Mouse (Mus musculus): ENCODE data around the gene Stx8. TPM values are rescaled to one million over a fixed set of nuclear protein-coding genes. Genes with fewer than 3 reads are reported as not detected.

Stx8 gene
- total RNA-seq, 2 experiments from 2014 or later = 29.0 to 36.6 TPM

DNA sequence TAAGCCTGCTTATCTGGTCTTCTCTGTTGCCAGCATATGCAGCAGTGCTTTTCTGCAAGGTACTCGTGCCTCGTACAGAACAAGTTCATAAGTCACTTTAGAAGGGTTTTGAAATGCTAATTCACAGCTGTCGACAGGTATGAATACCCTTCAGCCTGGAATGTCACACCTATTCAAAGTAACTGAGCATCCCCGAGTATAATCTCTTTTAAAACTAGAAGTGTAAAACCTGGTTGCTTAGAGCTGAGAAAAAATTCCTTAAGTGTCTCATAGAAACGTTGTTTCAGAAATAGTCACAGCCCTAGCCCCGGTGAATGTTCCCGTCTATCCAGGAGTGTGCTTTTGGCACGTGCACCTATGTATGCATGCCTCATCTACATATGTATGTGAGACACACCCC is 176.3 kb downstream of the Stx8 start:
- no peak for DNase-seq (ENCODE audit: low spot score in 2 of 2)

DNA sequence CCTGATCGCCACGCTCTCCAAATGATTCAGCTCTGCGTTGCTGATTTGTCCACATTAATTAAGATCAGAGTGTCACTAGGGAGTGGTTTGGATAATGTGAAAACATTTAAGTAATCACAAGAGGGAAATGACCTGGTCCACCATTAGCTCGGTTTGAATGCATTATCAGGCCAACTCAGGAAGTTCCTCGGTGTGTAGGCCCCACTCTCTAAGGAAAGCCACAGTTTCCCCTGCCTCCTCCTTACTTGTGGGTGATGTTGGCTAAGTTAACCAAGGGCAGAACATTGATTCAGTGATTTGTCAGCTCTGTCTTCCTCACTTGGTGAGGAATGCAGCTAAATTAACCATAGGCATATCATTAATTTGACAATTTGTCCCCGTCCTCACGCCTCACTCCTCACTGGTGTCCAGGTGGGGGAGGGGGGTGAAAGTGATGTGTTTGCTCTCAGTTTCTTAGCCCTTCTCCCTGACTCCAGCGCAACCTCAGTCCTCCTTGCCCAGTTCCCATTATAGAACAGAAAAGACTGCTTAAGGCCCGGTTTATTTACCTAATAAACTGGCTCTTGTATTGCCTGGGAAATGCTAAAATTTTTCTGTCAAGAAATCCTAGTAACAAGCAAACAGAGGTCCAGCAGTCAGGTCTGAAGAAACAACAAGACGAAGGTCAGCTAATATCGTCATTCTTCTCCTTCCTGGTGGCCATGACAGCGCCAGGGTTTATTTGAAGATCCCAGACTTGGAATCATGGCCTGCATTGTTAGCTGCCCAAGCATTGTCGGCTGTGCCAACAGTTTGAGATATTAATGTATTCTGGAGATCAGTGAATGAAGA is 178.5 kb downstream of the Stx8 start:
- DNase-seq (ENCODE audit: low spot score in 2 of 2) = no peak

DNA sequence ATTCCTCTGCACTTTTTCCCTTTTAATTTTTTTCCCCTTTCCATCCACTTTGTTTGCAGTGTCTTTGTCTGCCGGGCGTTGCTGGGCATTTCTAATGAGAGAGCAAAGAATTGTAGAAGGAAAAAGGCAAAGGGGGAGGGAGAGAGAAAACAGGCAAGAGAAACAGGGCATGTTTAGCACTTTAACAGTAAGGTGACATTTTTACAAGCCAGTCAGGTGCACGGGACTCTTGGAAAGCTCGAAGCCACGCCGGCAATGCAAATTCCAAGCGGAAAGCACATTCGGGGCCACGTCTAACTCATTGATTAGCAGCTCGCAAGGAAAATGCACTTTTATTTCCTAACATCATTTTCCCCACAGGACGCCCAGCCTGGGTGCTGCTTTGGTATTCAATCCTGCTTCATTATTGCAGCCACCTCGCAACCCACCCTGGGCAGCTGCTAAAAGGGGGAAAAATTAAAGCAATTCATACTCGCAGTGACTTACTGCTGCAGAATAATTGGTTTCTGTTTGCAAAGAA is 179.1 kb downstream of the Stx8 start:
- no peak for DNase-seq (ENCODE audit: low spot score in 2 of 2)

DNA sequence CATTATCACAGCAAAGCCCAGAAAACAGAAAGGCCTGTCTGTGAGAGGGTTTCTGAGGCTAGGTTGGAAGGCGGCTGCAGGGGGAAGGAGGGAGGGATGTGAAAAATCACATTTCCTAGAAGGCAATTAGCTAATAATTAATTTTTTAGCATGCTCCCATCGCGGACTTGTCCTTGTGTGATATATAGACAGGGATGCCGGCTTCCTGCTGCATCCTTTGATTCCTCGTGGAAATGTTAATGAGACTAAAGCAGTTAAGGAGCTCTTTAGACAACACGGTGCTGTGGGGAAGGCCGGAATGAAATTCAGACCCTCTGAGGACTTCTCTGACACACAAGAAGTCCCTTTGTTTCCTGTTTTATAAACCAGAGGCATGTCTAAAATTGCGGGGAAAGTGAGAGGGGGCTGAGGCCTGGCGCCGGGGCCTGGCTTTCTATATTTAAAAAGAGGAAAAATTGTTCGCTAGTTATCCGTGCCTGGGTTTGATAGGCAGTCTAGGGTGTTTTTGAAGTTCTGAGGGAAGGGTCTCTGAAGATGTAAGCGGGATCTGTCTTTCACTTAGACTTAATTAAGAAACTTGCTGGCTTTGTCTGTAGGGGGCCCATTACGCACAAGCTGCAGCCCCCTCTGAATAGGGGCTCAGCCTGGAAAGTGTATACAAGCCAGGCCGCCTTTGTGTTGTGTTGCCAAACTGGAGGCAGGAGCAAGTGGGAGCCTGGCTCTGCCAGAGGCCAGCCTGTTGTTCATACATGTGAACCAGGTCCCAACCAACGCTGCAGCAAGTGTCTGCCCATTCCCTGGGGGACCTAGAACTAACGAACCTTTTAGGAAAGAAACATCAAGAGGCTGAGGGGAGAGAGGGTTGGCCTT is 179.8 kb downstream of the Stx8 start:
- peak; percentile 32 to 51 for DNase-seq (ENCODE audit: low spot score in 2 of 2)

DNA sequence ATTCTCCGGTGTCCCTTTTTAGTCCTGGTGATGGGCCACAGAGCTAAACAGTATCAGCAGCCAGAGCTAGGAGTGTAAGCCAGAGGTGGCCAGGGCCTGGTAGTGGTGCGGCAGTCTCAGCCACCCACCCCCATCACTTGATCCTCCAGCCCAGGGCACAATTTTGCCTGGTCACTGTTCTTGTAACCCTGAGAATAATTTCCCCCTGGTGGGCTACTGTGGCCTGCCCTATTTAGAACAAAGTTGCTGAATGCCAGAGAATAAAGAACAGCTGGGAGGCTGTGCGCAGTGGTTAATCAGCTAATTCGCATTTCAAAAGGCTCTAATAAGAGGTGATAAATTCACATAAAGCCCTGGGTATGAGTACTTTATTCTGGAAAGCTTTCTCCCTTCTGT is 180.5 kb downstream of the Stx8 start:
- no peak for DNase-seq (ENCODE audit: low spot score in 2 of 2)

DNA sequence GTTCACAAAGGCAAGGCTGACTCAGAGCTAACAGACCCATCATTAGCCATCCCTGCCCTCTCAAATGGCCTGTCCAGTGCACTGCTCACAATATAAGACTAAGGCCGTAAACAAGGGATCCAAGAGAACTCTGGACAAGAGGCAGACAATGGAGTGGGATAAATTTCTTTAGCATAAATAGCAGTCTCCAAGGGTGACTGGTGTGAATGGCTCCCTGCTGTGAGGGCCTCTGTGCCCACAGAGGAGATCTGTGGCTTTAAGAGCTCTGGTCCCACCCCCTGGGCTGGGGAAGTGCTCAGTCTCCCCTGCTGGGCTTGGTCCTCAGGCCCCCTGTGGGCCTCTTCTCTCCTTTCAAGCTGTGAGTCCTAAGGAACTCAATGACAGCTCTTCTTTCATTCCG is 184.9 kb downstream of the Stx8 start:
- DNase-seq (ENCODE audit: low spot score in 2 of 2) = no peak

DNA sequence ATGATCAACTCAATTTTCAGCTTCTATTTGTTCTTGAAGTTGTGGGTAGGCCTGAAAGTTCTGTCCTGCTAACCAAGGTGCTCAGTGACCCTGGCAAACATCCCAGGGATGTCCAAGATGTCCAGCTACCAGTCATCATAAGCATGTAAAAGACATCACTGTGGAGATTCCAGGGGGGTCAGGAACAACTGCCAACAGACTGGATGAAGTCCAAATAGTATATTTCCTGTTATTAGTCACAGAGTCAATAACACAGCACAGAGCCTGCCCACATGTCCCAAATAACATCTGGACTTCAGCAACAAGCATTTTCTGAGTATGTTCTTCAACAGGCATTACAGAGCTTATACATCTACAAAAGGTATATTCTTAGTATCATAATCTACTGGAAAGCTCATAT is 189.8 kb downstream of the Stx8 start:
- DNase-seq (ENCODE audit: low spot score in 2 of 2) = no peak

DNA sequence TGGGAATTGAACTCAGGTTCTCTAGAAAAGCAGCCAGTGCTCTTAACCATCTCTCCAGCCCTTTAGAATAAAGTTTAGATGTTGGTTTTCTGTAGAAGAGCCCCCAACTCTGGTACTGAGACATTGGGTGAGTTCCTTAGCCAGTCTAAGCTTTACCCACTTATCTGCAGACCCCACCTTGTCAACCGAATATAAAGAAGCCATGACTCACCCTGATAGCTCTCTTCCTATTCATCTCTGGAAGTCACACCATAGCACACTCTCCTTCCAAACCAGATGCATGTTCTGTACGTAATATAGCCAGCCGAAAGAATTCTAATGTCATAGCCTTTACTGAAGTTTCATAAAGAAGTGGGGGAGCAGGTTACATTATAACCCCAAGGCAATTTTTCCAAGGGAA is 192.2 kb downstream of the Stx8 start:
- no peak for DNase-seq (ENCODE audit: low spot score in 2 of 2)

DNA sequence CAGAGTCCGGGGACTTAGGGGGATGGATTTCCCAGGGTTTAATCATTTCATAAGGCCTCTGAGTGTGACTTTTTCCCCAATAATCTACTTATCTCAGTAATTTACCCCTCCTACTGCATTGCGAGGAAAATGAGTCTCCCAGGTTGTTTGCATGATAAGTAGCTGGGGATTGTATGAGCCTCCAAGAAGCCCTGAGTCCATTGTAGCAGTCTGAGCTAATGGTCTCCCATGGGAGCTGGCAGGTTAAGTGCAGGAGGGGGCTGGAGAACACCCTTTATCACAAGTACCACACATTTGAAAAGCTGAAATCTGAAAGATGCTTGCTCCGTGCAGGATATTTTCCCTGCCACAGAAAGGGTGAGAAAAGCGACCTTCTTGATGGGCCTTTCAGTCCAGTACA is 193.9 kb downstream of the Stx8 start:
- no peak for DNase-seq (ENCODE audit: low spot score in 2 of 2)

DNA sequence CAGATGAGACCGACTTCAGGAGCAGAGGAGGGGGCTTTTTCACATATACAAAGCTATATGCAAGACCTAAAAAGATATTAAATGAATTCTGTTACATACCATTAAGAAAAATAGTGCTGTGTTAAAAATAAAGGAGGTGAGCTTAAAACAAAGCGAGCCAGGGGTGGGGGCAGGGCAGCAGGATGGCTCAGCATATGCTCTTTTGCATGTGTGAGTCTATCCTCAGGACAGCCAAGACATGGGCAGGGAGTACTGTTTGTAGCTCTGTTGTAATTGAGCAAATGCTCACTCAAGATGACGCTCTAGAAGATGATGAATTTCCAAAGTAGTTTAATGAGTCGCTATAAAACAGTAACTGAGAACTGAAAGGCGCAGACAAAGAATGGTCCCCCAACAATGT is 198.4 kb downstream of the Stx8 start:
- DNase-seq (ENCODE audit: low spot score in 2 of 2) = no peak

DNA sequence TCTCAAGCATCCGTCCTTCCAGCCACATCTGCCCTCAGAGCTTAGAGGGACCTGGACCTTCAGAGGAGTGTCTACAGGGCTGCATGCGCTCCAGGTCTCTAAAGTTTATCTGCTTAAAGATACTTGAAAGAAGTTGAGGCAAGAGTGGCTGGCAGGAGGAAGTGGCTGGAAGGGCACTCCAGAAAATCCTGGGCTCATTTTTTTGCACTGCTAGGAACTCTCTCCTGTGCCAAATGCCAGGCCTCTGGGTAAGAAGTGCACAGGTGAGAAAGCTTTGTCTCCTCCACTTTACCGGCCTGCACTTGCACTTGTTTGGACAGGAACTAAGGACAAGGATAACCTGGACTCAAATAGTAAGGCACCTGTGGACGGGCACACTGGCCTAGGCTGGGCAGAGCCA is 202.4 kb downstream of the Stx8 start:
- DNase-seq (ENCODE audit: low spot score in 2 of 2) = no peak

DNA sequence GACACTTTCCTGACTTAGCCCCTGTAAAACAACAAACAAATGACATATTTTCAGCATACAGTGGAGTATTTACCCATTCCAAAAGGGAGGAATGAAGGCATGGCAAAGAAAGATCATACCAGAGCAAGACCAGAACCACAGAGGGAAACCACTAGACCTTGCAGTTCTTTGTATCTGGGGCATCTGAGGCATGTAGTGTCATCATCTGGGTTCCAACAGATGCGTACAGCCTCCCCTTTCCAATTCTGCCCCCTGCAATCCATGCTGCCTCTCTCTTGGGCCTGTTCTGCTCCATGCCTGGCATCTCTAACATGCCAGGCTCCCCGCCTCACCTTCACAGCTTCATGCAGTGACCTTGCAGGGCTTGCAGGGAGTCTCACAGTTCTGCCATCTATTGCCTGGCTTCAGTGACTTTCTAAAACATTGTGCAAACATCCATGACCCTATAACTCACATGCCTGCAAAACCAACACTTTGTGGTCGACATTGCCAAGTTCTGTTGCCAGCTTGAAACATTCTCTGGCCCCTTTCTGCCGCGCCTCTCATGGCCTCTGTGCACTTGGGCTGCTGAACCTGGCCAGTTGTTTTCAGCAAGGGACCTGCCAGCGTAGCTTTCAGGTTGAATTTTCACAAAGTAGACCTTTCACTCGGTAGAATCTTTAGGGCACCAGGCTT is 206.1 kb downstream of the Stx8 start:
- no peak for DNase-seq (ENCODE audit: low spot score in 2 of 2)

DNA sequence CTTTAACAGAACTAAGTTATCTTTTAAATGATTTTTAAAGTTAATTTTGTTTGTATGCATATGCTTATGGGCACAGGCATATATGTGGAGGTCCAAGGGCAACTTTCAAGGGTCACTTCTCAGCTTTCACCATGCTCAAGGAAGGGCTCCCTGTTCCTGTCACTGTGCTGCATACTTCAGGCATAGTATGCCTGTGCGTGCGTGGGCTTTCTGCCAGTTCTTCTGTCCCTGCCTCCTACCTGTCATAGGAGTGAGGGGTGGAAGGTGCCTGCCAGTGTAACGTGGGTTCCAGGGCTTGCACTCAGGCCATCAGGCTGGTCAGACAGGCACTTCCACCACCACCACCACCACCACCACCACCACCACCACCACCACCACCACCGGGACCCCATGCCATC is 206.7 kb downstream of the Stx8 start:
- DNase-seq (ENCODE audit: low spot score in 2 of 2) = no peak

DNA sequence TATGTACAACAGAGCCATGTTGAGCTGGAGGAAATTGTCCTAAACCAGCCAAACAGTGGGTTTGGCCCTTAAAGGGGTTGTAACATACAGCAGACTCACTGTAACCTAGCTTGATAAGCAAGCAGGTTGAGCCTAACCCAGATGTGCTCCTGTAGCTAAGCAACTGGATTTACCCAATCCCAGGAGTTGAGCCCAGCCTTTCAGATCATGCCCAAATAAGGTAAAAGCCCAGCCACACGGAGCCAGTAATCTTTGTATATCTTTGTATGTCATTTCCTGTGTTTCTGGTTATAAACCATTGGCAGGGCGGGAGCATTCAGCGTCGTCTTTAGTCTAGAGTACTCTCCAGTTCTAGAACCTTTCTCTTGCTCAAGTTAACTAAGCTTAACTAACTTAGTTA is 210.6 kb downstream of the Stx8 start:
- DNase-seq (ENCODE audit: low spot score in 2 of 2) = no peak

DNA sequence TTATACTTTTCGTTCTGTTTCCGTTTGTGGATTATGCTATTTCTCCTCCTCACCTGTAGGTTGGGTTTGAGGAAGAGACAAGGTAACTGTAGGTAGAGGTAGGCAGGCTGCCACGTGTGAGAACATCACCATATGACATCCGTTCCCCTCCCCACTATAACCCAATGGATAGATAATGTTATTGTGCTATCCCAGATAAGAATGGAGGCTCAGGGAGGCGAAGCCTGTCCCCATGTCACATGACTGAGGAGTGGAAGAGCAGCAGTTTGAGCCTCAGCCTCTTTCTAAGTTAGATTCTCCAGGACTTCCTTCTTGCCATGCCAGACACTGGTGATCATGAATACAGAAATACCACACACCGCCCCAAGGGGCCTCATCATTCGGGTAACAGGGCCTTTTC is 211.4 kb downstream of the Stx8 start:
- DNase-seq (ENCODE audit: low spot score in 2 of 2) = no peak

DNA sequence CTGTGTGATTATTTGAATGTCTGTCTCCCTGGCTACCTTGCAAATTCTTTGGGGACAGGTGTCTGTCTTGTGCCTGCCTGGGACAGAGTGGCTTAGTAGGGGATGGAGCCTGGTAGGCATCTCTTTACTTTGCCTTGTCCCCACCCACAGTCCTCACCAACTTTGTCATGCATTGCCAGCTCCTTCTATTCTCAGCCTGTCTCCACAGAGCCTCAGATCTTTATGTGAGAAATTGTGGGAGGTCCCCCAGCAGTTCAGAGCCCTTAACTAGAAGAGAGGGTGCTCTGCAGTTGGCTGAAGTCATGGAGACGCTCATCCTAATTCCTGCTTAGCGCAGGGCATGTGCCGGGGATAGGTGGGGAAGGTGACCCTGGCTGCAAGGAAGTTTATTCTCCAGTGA is 219.7 kb downstream of the Stx8 start:
- DNase-seq (ENCODE audit: low spot score in 2 of 2) = no peak

DNA sequence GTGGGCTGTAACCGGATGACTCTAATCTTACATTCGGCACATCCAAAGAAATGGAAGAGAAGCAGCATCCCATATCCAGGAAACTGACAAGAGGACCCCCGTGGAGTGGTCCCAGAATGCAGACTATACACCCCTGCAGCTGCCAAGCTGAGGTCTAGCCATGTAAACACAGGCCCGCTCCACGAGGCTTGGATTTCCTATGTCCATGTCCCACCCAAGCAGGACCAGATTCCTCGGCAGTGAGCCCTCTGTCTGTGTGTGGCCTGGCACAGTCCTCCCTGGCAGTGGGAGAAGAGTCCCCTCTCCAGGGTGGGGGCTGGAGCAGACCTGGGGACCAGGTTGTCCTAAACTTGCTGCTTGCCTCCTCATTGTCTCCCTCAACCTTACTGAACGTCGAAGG is 221.2 kb downstream of the Stx8 start:
- no peak for DNase-seq (ENCODE audit: low spot score in 2 of 2)

DNA sequence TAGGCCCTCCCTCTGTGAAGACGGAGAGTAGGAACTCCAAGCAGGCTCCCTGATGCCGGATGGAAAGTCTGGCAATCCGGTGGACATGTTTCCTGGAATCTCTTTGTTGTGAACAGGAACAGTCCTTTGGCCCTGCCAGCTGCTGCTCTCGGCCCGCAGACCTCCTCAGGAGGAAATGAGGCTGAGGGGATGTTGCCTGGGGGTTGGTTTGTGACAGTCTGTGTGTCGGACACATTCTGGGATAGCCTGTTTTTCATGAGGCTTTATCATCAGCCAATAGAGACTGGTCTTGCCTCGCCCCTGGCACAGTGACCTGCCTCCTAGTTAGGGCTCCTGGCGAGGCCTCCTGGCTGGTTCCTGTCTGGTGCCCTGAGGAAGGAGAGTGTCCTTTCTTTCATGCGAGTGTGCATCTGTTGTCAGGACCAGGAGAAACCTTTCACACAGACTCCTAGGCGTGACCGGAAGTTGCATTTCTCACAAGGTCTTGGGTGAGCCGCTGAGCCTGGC is 222.8 kb downstream of the Stx8 start:
- no peak for DNase-seq (ENCODE audit: low spot score in 2 of 2)

DNA sequence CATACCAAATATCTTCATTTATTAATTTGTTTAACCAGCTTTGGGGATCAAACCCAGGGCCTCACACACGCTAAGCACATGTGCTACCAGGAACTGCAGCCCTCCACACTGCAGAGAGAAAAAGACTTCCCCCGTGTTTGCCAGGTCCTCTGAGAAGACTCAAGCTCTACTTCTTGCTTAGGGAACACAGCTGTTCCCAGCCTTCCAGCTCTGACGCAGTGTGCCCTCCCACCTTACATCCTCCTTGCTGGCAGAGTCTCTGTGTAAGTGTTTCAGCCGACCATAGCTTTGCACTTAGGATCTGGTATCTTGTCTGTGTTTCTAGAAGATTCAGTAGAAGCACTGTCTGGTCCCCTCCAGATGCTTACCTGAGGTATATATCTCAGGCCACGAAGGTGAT is 224.9 kb downstream of the Stx8 start:
- no peak for DNase-seq (ENCODE audit: low spot score in 2 of 2)

DNA sequence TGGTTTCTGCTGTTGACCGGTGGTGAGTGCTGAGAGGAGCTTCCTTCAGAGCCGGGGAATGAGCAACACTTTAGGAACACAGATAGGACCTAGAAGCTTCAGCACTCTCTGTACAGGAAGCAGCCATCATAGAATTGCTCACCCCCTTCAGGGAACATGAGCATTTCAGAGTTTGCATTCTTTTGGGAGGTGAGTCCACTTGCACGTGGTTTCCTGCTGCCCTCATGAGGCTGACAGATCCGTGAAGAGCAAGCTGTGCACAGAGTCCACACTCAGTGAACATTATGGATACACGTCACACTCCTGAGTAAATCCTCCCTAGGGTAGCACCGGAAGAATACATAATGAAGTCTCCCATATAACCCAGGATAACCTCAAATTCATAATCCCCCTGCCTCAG is 229.2 kb downstream of the Stx8 start:
- DNase-seq (ENCODE audit: low spot score in 2 of 2) = no peak

DNA sequence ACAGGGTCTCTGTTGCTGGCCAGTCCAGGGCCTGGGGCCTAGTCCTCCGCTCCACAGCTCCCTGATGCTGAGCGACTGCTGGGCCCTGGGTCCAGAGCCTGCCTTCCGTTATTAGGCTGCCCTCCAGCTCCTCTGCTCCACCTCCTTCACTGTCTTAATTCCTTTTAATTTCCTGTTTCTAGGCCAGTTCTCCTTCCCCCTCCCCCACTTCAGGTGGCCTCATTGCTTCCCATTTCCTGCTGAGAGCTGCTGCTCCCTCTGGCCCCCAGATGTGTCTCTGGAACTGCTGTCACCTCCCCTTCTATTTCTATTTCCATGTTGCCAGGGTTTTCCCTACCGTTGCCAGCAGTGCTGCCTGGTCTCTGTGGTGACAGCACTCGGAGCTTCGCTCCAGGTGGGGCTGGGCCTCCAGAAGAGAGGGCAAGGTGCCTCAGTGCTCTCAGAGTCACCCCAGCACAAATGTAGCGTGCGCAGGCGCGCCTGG is 229.7 kb downstream of the Stx8 start:
- peak in 1 of 2 experiments; percentile 53 for DNase-seq (ENCODE audit: low spot score in 2 of 2)
